Mouse (Mus musculus) cortical plate, adult 2 months (tissue): ENCODE results near the gene Nfib.

ENCODE experiments used
- CTCF ChIP-seq: fragments of 200-500 bp; IDR thresholded peaks from 2 replicates; pipeline ENCODE4 v1.5.1; 2011; ENCODE audit warnings: mild to moderate bottlenecking, control low read depth, low read length; ENCODE audit not compliant: insufficient read depth; ENCODE audit errors: extremely low read depth
- POLR2A ChIP-seq: fragments of 200-500 bp; IDR thresholded peaks from 2 replicates; pipeline ENCODE4 v1.6.1; 2011; ENCODE audit warnings: mild to moderate bottlenecking, low read length, control low read depth; ENCODE audit not compliant: insufficient read depth; ENCODE audit errors: extremely low read depth

DNA sequence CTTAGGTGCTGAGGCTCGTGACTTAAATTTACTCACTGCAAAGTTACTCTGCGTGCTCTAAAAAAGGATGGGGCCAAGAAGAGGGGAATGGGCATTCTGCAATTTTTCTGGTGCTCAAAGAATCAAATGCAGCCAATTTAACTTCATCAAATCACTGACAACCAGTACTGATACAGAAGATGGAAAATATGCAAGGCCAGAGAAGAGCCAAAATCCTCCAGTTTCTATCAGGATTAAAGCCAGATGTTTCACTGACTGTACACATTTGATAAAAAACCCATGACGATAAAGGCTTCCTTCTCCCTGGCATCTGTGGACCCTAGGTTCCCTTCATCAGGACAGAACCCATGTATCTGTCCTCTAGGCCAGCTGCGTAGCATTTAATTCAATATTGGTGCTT, 433.5 kb downstream of the Nfib start:
- TF ChIP-seq POLR2A (no peak), CTCF (no peak)
